Comparison of ENCODE assay signal across 9 mouse cellular contexts in genomic region chr10:87058251-87058925, GRCm38 (mm10). TPM values are rescaled to one million over a fixed set of nuclear protein-coding genes. Genes with fewer than 3 reads are reported as not detected.
DNase-seq lines count a peak whose midpoint lies in the region; ATAC-seq and TF ChIP-seq lines count a peak whose summit lies in the region.
"Had no signal": no experiment of that assay in that cellular context is flagged by ENCODE, and none has a peak within 500 bp of the region (broad histone marks: within the 10 kb centered on the region; RNA-seq: fewer than 3 reads in every experiment).

No protein-coding gene starts in this region.

- intact Hi-C loops in gastrocnemius, adult 2 months (cut with DNase I): no loop called here

- no peaks in the 10 kb centered on the region for H3K9me3 ChIP-seq in embryonic facial prominence, embryonic 10.5 days
- no peaks in the 10 kb centered on the region for H3K9me3 ChIP-seq in hindbrain, embryonic 16.5 days (ENCODE audit: control insufficient read depth, low read length)
- H3K9me3 ChIP-seq in limb, embryonic 13.5 days: no peaks in the 10 kb centered on the region
- H3K9me3 ChIP-seq in neural tube, embryonic 12.5 days: no peaks in the 10 kb centered on the region

- H3K27me3 ChIP-seq in embryonic facial prominence, embryonic 10.5 days (replicated peaks; ENCODE audit: low read depth, poor library complexity, severe bottlenecking): peaks cover 21% of the 10 kb centered on the region
- peaks cover 4% of the 10 kb centered on the region; the same call in 1 of the 2 replicates for H3K27me3 ChIP-seq in hindbrain, embryonic 16.5 days (replicated peaks; ENCODE audit: control insufficient read depth, insufficient read depth, low read length)
- H3K27me3 ChIP-seq in limb, embryonic 13.5 days: 0 out of 2 replicates have a peak, but pooled peaks cover 2% of the 10 kb centered on the region
- no peaks in the 10 kb centered on the region; the same call in 1 of the 2 replicates for H3K27me3 ChIP-seq in neural tube, embryonic 12.5 days (replicated peaks)

- H3K9ac ChIP-seq in hindbrain, embryonic 16.5 days (ENCODE audit: low read depth, low read length): peak overlapping the region; percentile 66
- H3K9ac ChIP-seq in limb, embryonic 13.5 days: peak overlapping the region; percentile 65
- H3K9ac ChIP-seq in neural tube, embryonic 12.5 days: peak overlapping the region; percentile 55

- H3K4me1 ChIP-seq in embryonic facial prominence, embryonic 10.5 days: peaks cover 19% of the 10 kb centered on the region
- H3K4me1 ChIP-seq in hindbrain, embryonic 16.5 days (ENCODE audit: control insufficient read depth, insufficient read depth, low read depth, low read length): peaks cover 6% of the 10 kb centered on the region
- H3K4me1 ChIP-seq in limb, embryonic 13.5 days: peaks cover 11% of the 10 kb centered on the region
- H3K4me1 ChIP-seq in neural tube, embryonic 12.5 days: peaks cover 14% of the 10 kb centered on the region

- peak overlapping the region; percentile 61 for H3K4me3 ChIP-seq in gastrocnemius, adult 2 months
- peak overlapping the region; percentile 63 for H3K4me3 ChIP-seq in embryonic facial prominence, embryonic 10.5 days
- peak overlapping the region; percentile 48 for H3K4me3 ChIP-seq in hindbrain, embryonic 16.5 days (ENCODE audit: low read length)
- peak overlapping the region; percentile 58 for H3K4me3 ChIP-seq in limb, embryonic 13.5 days
- peak overlapping the region; percentile 41 for H3K4me3 ChIP-seq in neural tube, embryonic 12.5 days

- H3K4me2 ChIP-seq in hindbrain, embryonic 16.5 days (ENCODE audit: low read length): peak overlapping the region; percentile 78
- H3K4me2 ChIP-seq in limb, embryonic 13.5 days (replicated peaks): peak overlapping the region; percentile 94
- H3K4me2 ChIP-seq in neural tube, embryonic 12.5 days (replicated peaks): peak overlapping the region; percentile 77

- TF ChIP-seq CTCF in gastrocnemius, adult 2 months (IDR thresholded peaks at IDR 0.05): no peak

- no peak overlapping the region for H3K27ac ChIP-seq in gastrocnemius, adult 2 months
- peak overlapping the region; percentile 79 for H3K27ac ChIP-seq in embryonic facial prominence, embryonic 10.5 days (replicated peaks)
- H3K27ac ChIP-seq in hindbrain, embryonic 16.5 days (ENCODE audit: low read depth, low read length): peak overlapping the region; percentile 68
- H3K27ac ChIP-seq in limb, embryonic 13.5 days: no peak overlapping the region
- peak overlapping the region; percentile 84 for H3K27ac ChIP-seq in neural tube, embryonic 12.5 days

- peak; percentile 97 for ATAC-seq in hindbrain, embryonic 16.5 days
- peak; percentile 87 for ATAC-seq in limb, embryonic 13.5 days (ENCODE audit: low FRiP score, low read depth)
- peak; percentile 95 for ATAC-seq in neural tube, embryonic 12.5 days (ENCODE audit: low FRiP score, low read depth)

- no peaks in the 10 kb centered on the region for H3K36me3 ChIP-seq in embryonic facial prominence, embryonic 10.5 days (replicated peaks)
- H3K36me3 ChIP-seq in hindbrain, embryonic 16.5 days (ENCODE audit: control insufficient read depth, insufficient read depth, low read length): no peaks in the 10 kb centered on the region
- no peaks in the 10 kb centered on the region for H3K36me3 ChIP-seq in limb, embryonic 13.5 days
- H3K36me3 ChIP-seq in neural tube, embryonic 12.5 days: no peaks in the 10 kb centered on the region

- under 1% methylated on average over 34 of the region's 34 CpGs for WGBS in embryonic facial prominence, embryonic 10.5 days
- WGBS in hindbrain, embryonic 16.5 days: 1% methylated on average over 28 of the region's 34 CpGs
- WGBS in limb, embryonic 13.5 days: under 1% methylated on average over 30 of the region's 34 CpGs
- under 1% methylated on average over 34 of the region's 34 CpGs for WGBS in neural tube, embryonic 12.5 days

- no peak for DNase-seq in gastrocnemius, adult 2 months
- DNase-seq in gastrocnemius, adult 8-10 months (ENCODE audit: low spot score in 2 of 2): no peak
- peak; percentile 9 to 22 for DNase-seq in adrenal gland, adult 18-20 months (ENCODE audit: low spot score in 2 of 2)
- DNase-seq in embryonic facial prominence, embryonic 10.5 days (ENCODE audit: low spot score): peak; percentile 85
- DNase-seq in thymus, postnatal 36 days: peak; percentile 58 to 76

RNA-seq across cellular contexts. Expression of gene 1700113H08Rik, which starts 0.5 kb away (rescaled TPM):
- total RNA-seq in gastrocnemius, adult 2 months (2021): under 1 TPM; 0.66 to 0.70 TPM
- 1 to 10 TPM in 1 of 4 experiments, under 1 TPM in 3; 0.39 to 1.1 (median 0.60) TPM for total RNA-seq in gastrocnemius, adult 8-10 months (2022)
- total RNA-seq in adrenal gland, adult 18-20 months (2021): not detected
- not detected in 2 replicates for polyA plus RNA-seq in embryonic facial prominence, embryonic 10.5 days (2016; fragmentation: Nextera tagmentation; extraction: Ambion mirVana)
- polyA plus RNA-seq in hindbrain, embryonic 16.5 days (2015; fragmentation: Nextera tagmentation; extraction: Ambion mirVana): 0.48 TPM in 1 of 2 replicates, not detected in the other
- not detected in 2 replicates for polyA plus RNA-seq in limb, embryonic 13.5 days (2015; fragmentation: Nextera tagmentation; extraction: Ambion mirVana)
- polyA plus RNA-seq in neural tube, embryonic 12.5 days (2016; fragmentation: Nextera tagmentation; extraction: Ambion mirVana): 0.29 and 0.41 TPM in 2 replicates
- polyA plus RNA-seq: C2C12 had no signal

RNA-seq across cellular contexts. Expression of gene Stab2, which starts 50.6 kb away (rescaled TPM):
- 1 to 10 TPM in 1 of 2 experiments, under 1 TPM in 1; 0.84 to 4.5 TPM for total RNA-seq in gastrocnemius, adult 2 months (2021)
- total RNA-seq in gastrocnemius, adult 8-10 months (2022): 1 to 10 TPM; 3.9 to 8.1 (median 6.1) TPM
- under 1 TPM; 0.03 to 0.22 TPM for total RNA-seq in adrenal gland, adult 18-20 months (2021)
- polyA plus RNA-seq in embryonic facial prominence, embryonic 10.5 days (2016; fragmentation: Nextera tagmentation; extraction: Ambion mirVana): 0.26 and 0.35 TPM in 2 replicates
- 0.04 and 0.07 TPM in 2 replicates for polyA plus RNA-seq in hindbrain, embryonic 16.5 days (2015; fragmentation: Nextera tagmentation; extraction: Ambion mirVana)
- 0.22 and 0.32 TPM in 2 replicates for polyA plus RNA-seq in limb, embryonic 13.5 days (2015; fragmentation: Nextera tagmentation; extraction: Ambion mirVana)
- polyA plus RNA-seq in neural tube, embryonic 12.5 days (2016; fragmentation: Nextera tagmentation; extraction: Ambion mirVana): 0.18 and 0.20 TPM in 2 replicates

Comparison
In these comparisons a context has a peak if more than half of its experiments do, and no peak if none do; other contexts are left out.
1. DNase-seq: peak in adrenal gland, adult 18-20 months (2 of 2), embryonic facial prominence, embryonic 10.5 days (single experiment) and thymus, postnatal 36 days (2 of 2); none in gastrocnemius, adult 2 months (single experiment) and gastrocnemius, adult 8-10 months (0 of 2).
2. H3K27ac ChIP-seq: peak in embryonic facial prominence, embryonic 10.5 days (single experiment), hindbrain, embryonic 16.5 days (single experiment) and neural tube, embryonic 12.5 days (single experiment); none in gastrocnemius, adult 2 months (single experiment) and limb, embryonic 13.5 days (single experiment).
3. Peak in every context shown above with its lines, with median percentiles within 50 percentile points of each other: H3K4me3 ChIP-seq, ATAC-seq, H3K4me2 ChIP-seq and H3K9ac ChIP-seq.